Mouse (Mus musculus) limb, embryonic 14.5 days (tissue): ENCODE results near the gene Nup43. TPM values are rescaled to one million over a fixed set of nuclear protein-coding genes. Genes with fewer than 3 reads are reported as not detected.

ENCODE experiments used
- ATAC-seq: fragments of 200-750 bp; cut with Nextera tagmentation; 2 replicates; pipeline ENCODE4 v1.8.0; 2017; ENCODE audit warnings: low read depth, moderate number of reproducible peaks, moderate TSS enrichment; ENCODE audit not compliant: low FRiP score
- DNase-seq: peaks from one replicate; pipeline ENCODE4 v3.0.0-alpha.2; 2015; ENCODE audit warnings: low spot score
- H3K27ac ChIP-seq: fragments of 300-500 bp; sonication (generic); replicated peaks from 2 replicates; pipeline ENCODE4 v1.5.1; 2014; ENCODE audit warnings: low read depth, mild to moderate bottlenecking, low read length, moderate library complexity, mixed read lengths
- H3K27me3 ChIP-seq: fragments of 300-500 bp; sonication (generic); 2 replicates; pipeline ENCODE4 v1.6.1; 2014; ENCODE audit warnings: low read length, mixed read lengths; ENCODE audit not compliant: control insufficient read depth, insufficient read depth
- H3K36me3 ChIP-seq: fragments of 300-500 bp; sonication (generic); 2 replicates; pipeline ENCODE4 v1.6.1; 2014; ENCODE audit warnings: mild to moderate bottlenecking, low read length, moderate library complexity, mixed read lengths; ENCODE audit not compliant: control insufficient read depth, insufficient read depth
- H3K4me1 ChIP-seq: fragments of 300-500 bp; sonication (generic); 2 replicates; pipeline ENCODE4 v1.6.1; 2014; ENCODE audit warnings: antibody characterized with exemption, low read length, mixed read lengths; ENCODE audit not compliant: control insufficient read depth, insufficient read depth
- H3K4me2 ChIP-seq: fragments of 300-500 bp; sonication (generic); replicated peaks from 2 replicates; pipeline ENCODE4 v1.6.1; 2014; ENCODE audit warnings: low read depth, mild to moderate bottlenecking, low read length, moderate library complexity; ENCODE audit not compliant: severe bottlenecking
- H3K4me3 ChIP-seq: fragments of 300-500 bp; sonication (generic); replicated peaks from 2 replicates; pipeline ENCODE4 v1.5.1; 2014; ENCODE audit warnings: low read length
- H3K9ac ChIP-seq: fragments of 300-500 bp; sonication (generic); 2 replicates; pipeline ENCODE4 v1.6.1; 2014; ENCODE audit warnings: mild to moderate bottlenecking, low read depth, low read length, moderate library complexity; ENCODE audit not compliant: severe bottlenecking
- H3K9me3 ChIP-seq: fragments of 300-500 bp; sonication (generic); 2 replicates; pipeline ENCODE4 v1.6.1; 2016; ENCODE audit warnings: low read length; ENCODE audit not compliant: control insufficient read depth
- POLR2A ChIP-seq: fragments of 200-500 bp; IDR thresholded peaks from 2 replicates; pipeline ENCODE4 v1.8.0; 2012; ENCODE audit warnings: inconsistent platforms, mild to moderate bottlenecking, moderate library complexity, borderline replicate concordance; ENCODE audit not compliant: insufficient read depth, insufficient read length; ENCODE audit errors: extremely low read depth
- WGBS: fragments of 180-500 bp; shearing (Covaris S2); extraction: QIAGEN DNeasy Blood & Tissue Kit; methylation state at CpG from one replicate; pipeline ENCODE4 v1.1.7; 2014; 5-methylcytosine and 5-hydroxymethylcytosine counted together
- polyA plus RNA-seq, 2 experiments: library from polyadenylated mRNA; depleted of rRNA in 1 of 2; stranded (reverse) in 1 of 2; unstranded in 1 of 2; fragments of >200 nt; fragmentation: Nextera tagmentation in 1 of 2; extraction: Ambion mirVana in 1 of 2; gene quantifications; 2 replicates each; pipeline versions ENCODE4 v1.2.1 to v1.2.3; 2012 to 2014

Gene Nup43
- polyA plus RNA-seq, 2 experiments = 36.8 to 49.1 TPM

- Histone ChIP-seq H3K4me3 (peak overlapping the region; percentile 97), H3K9me3 (no peaks in the 10 kb centered on the region), H3K27me3 (no peaks in the 10 kb centered on the region), H3K4me1 (peaks cover 21% of the 10 kb centered on the region), H3K9ac (peak overlapping the region; percentile 100), H3K27ac (no peak overlapping the region), H3K36me3 (peaks cover 23% of the 10 kb centered on the region), H3K4me2 (peak overlapping the region; percentile 65)
- TF ChIP-seq POLR2A = no peak
- 48% methylated on average over 3 of the region's 3 CpGs for WGBS
- ATAC-seq = no peak
- no peak for DNase-seq
These were observed 14.9 kb downstream of the Nup43 start for GRCm38 (mm10) chr10:7682249-7682648.

GRCm38 (mm10) chr10:7686902-7687301 lies 19.6 kb downstream of the Nup43 start:
- TF ChIP-seq POLR2A = no peak
- 94% methylated on average over 6 of the region's 6 CpGs for WGBS

GRCm38 (mm10) chr10:7695286-7695685 lies 28.0 kb downstream of the Nup43 start:
- DNase-seq = no peak
- no peak overlapping the region for H3K4me3 ChIP-seq
- no peaks in the 10 kb centered on the region for H3K4me1 ChIP-seq
- no peak for TF ChIP-seq POLR2A
- no peak overlapping the region for H3K4me2 ChIP-seq
- H3K27me3 ChIP-seq = no peaks in the 10 kb centered on the region
- ATAC-seq = no peak
- H3K9me3 ChIP-seq = no peaks in the 10 kb centered on the region
- H3K36me3 ChIP-seq = peaks cover 85% of the 10 kb centered on the region
- no peak overlapping the region for H3K27ac ChIP-seq
- H3K9ac ChIP-seq = no peak overlapping the region

More at GRCm38 (mm10) chr10:7686902-7687301, 19.6 kb downstream of the Nup43 start:
- no peak for ATAC-seq
- Histone ChIP-seq H3K27ac (no peak overlapping the region), H3K4me3 (no peak overlapping the region), H3K4me1 (peaks cover 10% of the 10 kb centered on the region; the same call in 1 of the 2 replicates), H3K36me3 (peaks cover 12% of the 10 kb centered on the region), H3K27me3 (no peaks in the 10 kb centered on the region), H3K9me3 (no peaks in the 10 kb centered on the region), H3K4me2 (no peak overlapping the region), H3K9ac (no peak overlapping the region)
- DNase-seq = no peak

GRCm38 (mm10) chr10:7700120-7700519 lies 32.8 kb downstream of the Nup43 start:
- ATAC-seq (no peak), DNase-seq (no peak)
- no peak for TF ChIP-seq POLR2A
- no peak overlapping the region for H3K4me2 ChIP-seq
- no peak overlapping the region for H3K4me3 ChIP-seq
- H3K36me3 ChIP-seq = peaks cover 93% of the 10 kb centered on the region
- WGBS = 80% methylated on average over 3 of the region's 3 CpGs
- no peaks in the 10 kb centered on the region for H3K27me3 ChIP-seq
- H3K4me1 ChIP-seq = no peaks in the 10 kb centered on the region
- H3K27ac ChIP-seq = no peak overlapping the region
- H3K9me3 ChIP-seq = no peaks in the 10 kb centered on the region
- H3K9ac ChIP-seq = no peak overlapping the region

GRCm38 (mm10) chr10:7702586-7702985 lies 35.3 kb downstream of the Nup43 start:
- no peak for TF ChIP-seq POLR2A
- no peak overlapping the region for H3K4me3 ChIP-seq
- peaks cover 91% of the 10 kb centered on the region for H3K36me3 ChIP-seq
- no peak overlapping the region for H3K9ac ChIP-seq
- H3K4me2 ChIP-seq = no peak overlapping the region
- H3K27ac ChIP-seq = no peak overlapping the region
- no peaks in the 10 kb centered on the region for H3K9me3 ChIP-seq
- DNase-seq = no peak
- WGBS = 98% methylated on average over 6 of the region's 6 CpGs
- H3K27me3 ChIP-seq = no peaks in the 10 kb centered on the region
- ATAC-seq = no peak
- H3K4me1 ChIP-seq = no peaks in the 10 kb centered on the region

GRCm38 (mm10) chr10:7710121-7710520 lies 42.8 kb downstream of the Nup43 start:
- Histone ChIP-seq H3K9ac (no peak overlapping the region), H3K9me3 (no peaks in the 10 kb centered on the region), H3K36me3 (peaks cover 81% of the 10 kb centered on the region), H3K4me1 (no peaks in the 10 kb centered on the region), H3K4me2 (no peak overlapping the region), H3K27ac (no peak overlapping the region), H3K27me3 (no peaks in the 10 kb centered on the region), H3K4me3 (no peak overlapping the region)
- WGBS = 89% methylated on average over 5 of the region's 5 CpGs
- TF ChIP-seq POLR2A = no peak
- no peak for DNase-seq
- ATAC-seq = no peak
